Mouse (Mus musculus) cerebellum, postnatal 14 days (tissue): ENCODE measurements around the gene Hsd17b12.

Experiments
- DNase-seq, 2 experiments: peaks; one replicate each; pipeline ENCODE4 v3.0.0; 2021; ENCODE audit warnings: mixed read lengths in 2 of 2

The Hsd17b12 gene

DNA sequence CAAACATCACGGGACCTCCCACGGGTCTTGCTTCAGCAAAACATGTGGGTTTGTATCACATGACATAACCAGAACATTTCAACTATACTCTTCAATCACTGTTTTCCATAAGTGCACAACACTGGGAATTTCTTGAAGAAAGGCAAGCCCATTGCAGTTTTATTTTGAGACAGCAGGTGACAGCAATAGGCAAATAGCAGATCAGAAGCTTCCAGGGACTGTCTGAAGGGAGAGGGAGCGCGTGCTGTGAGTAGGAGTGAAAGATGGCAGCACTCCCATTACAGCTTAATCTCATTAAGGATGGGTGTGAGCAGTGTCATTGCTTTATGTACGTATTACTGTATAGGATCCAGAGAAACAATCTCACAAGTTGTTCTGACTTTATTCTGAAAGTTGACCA is 88.3 kb downstream of the Hsd17b12 start:
- no peak for DNase-seq

DNA sequence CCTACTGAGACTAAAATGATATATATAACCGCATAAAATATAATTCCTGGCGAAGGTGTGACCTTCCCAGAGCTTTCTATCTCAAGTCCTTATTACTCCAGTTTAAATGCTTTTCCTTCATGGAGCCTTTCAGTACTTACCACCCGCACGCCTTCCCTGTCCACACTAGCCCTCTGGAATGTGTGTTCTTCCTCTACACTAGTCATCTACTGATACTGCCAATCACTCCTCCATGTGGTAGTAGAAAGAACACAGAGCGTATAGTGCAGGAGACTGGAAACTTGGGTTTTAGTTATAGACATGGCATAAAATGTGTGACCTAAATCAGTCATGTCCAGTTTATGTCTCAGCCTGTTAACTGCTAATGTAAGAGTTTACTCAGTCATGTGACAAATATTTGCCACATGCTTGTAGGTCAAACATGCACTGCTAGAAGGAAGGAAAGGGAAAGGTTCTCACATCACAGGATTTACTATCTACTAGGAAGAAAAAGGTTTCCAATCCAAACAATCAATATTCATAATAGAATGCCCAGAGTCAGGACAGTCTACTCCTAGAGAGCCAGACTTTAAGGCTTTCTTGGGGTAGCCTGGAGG is 91.1 kb downstream of the Hsd17b12 start:
- no peak for DNase-seq

DNA sequence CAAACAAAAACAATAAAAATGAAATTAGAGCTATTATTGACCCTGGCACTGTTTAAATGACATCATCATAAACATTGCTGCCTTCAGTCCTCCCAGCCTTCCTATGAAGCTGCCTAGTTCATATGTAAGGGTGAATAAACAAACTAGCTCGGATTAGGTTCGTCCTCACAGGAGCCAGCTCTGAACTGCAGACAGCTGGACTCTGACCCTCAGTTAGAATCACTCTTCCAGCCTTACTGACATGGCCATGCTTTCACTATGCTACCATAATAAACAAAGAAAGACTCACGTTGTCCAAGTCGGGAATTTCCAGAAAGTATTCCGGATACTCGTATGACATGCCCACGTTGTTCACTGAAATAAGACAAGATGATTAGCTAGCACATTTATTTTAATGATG is 91.6 kb downstream of the Hsd17b12 start:
- DNase-seq = no peak

DNA sequence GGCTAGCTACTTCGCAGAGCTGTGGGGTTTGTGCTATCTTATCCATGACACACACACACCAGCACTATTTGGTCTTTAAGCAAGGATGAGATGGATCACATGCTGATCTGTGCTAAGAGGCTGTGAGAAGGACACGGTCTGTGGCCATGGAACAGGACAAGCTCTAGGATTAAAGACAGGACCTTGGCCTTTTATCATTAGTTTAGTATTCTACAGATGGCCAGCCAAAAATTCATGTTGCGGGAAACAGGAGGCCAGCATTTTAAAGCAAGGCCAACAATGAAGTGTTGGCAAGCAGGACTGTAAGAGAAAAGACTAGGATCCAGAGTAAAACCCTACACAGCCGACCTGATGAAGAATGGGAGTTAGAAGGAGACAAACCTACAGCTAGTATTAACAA is 95.0 kb downstream of the Hsd17b12 start:
- DNase-seq = no peak

DNA sequence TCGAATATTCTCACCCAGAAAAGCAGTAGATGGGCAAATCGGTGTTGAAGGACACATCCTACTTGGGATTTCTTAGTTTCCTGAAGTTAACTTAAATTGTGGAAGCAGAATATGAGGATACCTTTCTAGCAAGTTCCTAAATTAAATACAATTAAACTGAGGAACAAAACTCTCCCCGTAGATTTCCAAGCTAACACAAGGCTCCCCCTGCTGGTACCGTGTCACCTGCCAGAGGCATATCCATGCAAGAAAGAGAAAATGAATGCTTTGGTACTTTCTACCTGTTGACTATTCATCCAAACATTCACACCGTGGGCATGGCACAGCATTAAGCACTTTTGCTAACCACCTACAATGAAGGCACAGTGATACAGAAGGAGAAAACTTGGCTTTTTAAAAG is 98.3 kb downstream of the Hsd17b12 start:
- peak; percentile 25 to 51 for DNase-seq

DNA sequence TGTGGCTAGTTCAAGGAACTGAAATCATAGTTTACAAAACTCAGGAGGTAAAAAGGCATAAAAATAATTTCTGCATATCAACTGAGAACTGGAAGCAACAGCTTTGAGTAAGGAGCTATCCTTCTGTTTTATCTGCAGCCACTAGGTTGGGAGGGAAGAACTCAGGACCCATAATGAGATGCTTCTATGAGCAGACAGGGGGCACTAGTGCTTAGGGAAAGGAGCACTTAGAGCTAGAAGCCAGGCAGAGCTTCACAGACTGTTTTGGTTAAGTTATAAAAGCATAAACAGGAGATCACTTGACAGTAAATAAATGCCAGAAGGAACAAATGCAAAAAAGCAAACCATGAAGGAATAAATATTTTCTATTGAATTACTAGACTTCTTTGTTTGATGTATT is 103.0 kb downstream of the Hsd17b12 start:
- DNase-seq = peak; percentile 68 to 71

DNA sequence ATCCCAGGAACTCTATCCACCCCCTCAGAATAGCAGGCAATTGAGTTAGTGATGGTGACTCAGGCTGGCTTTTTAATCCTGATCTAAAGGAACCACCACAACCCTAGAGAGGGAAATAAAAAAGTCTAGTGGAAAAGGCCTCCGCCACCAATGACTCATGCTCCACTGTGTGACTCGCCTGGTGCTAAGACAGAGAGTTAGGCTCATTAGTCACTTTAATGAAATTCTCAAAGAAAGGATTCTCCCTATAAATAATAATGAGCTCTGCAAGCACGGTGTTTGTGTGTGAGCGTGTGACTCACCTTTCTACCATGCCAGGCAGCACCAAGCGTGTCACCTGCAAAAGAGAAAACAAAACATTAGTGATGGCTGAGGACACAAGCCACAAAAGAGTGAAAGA is 105.8 kb downstream of the Hsd17b12 start:
- DNase-seq = no peak

DNA sequence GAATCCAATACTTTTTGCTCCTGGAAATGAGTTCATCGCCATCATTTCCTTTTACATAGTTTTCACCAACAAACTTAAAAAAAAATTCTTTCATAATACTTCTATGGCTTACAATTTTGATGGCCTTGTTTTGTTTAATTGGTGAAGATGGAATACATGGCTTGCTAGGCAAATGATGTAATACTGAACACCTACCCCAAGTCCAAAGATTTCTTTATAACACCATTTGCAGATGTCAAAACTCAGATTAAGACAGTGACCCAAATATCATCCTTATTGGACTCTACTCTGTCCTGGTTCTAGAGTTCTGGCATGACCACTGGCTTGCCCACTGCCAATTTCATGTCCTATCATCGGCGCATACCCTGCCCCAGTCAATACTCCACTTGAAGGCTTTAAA is 106.9 kb downstream of the Hsd17b12 start:
- no peak for DNase-seq

DNA sequence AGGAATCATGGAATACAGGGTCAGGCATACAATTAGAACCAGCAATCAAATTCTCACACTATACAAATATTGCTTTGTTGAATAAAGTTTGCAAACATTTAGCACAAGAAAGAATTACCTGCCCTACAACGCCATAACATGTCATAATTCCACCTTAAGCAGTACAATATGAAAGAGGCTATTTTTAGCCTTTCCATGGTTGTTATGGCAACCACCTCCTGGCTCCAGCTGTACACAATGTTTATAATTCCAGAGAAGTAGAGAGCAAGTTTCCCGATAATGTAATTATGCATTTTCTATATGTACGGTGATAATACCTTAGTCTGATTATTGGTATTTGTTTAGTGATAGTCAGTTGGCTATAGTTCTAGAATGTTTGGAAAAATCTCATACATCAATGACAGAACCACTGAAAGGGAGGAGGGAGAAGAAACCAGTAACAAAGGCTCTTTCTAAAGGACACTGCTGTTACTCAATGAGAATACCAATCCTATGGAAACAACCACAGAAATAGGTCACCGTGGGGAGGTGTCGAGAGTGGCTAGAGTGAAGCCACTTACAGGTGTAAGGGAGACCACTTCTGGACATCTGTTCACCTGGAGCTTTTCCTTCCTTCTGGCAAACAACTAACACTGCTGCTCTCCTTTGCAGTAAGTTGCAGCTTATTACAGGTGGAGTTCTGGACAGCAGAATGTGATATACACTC is 108.1 kb downstream of the Hsd17b12 start:
- DNase-seq = no peak

DNA sequence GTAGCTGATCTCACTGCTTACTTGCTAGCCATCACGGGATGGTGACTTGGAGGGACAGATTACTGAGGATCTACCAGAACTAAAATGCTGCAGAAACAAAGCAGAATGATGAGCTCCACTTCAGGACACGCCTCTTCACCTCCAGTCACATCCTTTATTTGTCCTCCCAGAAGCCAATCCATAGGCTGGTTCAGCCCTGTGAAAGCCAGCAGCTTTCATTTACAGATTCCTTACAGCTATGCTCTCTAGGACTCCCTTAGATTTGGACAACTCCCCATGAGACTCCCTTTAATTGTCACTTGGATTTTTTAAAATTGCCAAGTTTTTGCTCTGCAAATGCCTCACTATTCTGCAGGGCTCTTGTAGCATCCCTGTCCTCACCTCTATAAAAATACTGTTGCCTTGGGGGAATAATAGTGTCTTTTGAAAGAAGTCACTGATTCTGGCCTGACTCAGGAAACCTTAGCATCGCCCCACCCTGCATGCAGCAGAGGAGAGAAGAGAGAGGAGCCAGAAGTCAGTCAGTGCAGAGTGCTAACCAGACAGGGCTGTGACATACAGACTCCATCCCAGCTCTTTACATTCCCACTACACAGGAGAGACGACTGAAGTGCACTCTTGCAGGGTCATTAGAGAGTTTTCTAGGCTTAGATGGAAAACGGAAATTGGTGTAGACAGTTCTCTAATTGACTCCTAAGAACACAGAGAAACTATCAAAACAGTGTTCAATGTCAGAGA is 108.9 kb downstream of the Hsd17b12 start:
- no peak for DNase-seq

DNA sequence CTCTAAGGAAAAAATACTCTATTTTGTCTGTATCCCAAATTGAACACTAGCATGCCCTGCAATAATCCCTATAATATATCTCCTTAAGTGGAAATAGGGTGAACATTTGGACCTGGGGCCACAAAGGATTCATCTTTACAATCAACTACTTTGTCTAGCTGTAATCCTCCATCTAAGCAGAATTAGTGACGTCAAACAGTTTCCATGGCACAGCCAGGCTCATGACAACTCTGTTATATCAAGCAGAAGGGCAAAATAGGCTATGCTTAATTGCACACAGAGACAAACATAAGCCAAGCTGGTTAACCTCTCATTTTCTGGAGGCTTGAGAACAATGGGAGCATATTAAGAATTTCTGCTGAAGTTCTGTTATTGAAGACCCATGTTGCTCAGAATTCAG is 109.5 kb downstream of the Hsd17b12 start:
- DNase-seq = no peak

DNA sequence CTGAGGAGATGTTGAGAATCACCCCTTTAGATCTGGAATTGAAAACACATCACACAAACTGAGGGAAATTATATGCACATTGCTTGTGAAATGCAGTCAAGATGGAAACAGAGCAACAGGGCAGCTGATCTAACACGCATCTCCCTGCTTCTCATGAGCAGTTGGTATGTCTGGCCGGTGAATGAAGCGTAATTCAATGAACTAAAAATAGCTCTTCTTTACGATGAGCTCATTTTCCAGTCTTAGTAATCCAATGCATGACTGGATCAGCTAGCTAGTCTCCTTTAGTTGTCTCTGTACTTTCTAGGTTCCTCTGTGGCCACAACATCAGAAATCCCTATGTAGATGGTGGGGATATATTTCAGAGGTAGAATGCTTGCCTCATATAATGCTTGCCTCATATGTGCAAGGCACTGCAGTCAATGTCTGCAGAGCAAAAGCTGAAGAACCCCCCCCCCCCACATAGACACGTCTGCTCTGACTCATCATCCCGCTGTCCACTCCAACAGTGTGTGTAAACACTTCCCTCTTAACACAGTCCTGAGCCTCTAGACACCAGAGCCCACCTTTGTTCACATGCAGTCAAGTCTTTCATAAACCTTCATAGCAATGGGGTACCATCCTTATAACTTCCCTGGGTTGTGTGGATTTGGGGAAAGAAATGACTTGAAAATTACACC is 112.2 kb downstream of the Hsd17b12 start:
- DNase-seq = peak in 1 of 2 experiments; percentile 24

DNA sequence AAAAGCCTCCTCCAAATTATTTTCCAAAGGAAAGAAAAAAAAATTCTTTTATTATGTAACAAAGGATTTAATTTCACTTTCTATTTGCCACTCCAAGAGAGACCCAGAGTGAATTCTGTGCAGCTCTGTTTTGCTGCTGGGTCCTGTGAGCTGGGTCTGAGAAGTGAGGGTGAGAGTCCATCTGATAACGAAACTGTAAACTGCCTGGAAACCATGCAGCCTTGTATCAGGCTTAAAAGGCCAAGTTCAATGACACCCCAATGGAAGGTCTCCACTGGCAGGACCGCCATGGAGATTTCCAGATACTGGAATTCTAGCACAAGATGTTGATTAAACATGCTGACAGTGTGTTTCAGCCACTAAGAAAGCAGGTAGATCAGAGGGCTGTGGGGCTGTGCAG is 113.6 kb downstream of the Hsd17b12 start:
- no peak for DNase-seq

DNA sequence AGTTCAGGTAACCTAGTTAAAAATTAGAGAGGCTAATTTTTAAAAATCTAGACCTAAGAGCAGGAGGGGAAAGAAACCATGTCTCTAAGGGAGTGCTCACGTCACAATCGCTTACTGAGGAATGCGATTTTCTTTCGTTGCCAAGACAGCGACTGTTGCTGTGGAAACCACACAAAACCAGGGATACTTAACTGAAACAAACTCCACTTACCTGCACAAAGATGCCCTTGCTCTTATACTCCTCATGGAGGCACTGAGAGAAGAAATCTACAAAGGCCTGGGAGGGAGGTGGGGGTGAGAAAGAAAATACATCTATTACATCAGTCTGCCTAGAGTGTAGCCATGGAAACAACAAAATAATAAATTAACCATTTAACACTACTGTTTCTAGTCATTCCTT is 114.1 kb downstream of the Hsd17b12 start:
- no peak for DNase-seq

DNA sequence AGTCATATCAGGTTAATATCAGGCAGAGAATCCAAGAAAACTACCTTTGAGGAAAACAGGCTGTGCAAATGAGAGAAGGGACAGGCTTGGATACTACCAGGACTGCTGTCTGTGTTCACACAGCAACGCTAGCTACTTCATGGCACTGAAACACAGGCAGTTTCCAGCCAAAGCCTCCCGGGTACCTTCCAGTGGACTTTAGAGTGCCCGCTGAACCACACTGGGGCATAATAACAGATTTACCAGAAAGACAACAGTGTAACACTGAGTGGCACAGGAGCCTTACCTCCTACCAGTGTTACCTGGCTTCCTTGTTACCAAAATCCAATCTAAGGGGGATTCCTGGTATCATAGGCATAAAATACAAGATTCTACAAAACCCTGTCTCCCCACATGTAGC is 115.3 kb downstream of the Hsd17b12 start:
- DNase-seq = no peak

DNA sequence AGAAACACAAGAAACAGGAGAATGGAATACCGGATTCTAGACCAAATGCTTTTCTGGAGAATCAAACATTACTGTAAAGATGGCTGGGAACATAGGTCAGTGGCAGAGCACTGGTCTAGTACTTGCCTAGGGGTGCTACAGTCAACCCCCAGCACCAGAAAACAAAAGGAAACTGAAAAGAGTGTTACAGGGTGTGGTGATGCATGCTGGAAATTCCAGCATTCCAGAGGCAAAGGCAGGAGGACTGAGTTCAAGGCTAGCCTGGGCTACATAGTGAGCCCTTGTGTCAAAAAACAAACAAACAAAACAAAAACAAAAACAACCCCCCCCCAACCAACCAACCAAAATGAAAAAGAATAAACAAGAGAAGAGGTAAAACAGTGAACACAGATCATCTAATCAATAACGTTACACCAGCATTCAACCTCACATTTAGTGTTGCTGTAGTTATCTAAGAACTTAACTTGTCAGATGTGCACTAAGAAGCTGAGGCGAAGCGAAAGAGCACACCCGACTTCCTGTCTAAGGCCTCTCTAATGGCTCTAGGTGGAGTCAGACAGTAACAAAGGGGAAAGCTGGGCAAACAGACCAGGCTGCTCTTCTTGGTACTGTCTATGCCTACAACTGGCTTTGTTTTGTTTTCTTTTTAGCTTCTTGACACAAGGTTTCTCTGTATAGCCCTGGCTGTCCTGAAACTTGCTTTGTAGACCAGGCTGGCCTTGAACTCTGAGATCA is 117.2 kb downstream of the Hsd17b12 start:
- no peak for DNase-seq

DNA sequence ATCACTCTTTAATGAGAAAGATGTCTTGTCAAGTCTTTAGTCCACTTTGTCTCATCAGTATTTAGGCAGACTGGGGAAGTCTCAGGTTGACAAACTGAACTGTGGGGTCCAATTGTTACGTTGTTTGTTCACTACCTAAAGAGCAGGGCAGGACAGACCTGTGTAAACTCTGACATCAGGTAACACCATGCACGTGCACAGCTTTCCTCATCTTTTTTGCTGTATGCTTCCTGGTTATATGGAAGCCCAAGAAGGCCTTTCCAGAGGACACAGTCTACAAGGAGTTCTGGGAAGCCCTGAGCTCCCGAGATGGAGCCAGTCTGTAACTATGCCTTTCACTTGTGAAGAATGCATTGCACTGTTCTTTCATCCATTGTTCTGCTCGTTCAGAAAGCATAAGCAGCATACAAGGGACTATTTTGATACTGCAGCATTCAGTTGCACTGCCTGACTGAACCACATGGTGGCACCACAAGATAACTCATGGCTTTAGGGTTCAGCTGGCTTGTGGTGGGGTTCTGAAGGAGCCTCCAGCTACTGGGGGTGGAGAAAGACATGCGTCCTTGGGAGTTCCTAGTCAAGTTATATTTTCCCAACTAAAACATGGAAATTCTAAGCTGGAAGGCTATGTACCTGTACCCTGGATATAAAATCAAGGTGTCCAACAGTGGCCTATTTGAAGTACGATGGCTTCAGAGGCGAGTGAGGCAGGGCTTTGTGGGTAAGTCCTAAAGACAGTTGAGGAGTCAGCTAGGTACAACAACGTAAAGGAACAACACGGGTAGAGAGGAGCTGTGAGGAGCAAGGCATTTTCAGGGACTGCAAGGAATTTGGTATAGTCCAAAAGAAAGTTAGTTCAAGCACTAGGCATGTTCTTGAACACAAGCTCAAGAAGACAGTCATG is 122.1 kb downstream of the Hsd17b12 start:
- peak; percentile 89 to 90 for DNase-seq

DNA sequence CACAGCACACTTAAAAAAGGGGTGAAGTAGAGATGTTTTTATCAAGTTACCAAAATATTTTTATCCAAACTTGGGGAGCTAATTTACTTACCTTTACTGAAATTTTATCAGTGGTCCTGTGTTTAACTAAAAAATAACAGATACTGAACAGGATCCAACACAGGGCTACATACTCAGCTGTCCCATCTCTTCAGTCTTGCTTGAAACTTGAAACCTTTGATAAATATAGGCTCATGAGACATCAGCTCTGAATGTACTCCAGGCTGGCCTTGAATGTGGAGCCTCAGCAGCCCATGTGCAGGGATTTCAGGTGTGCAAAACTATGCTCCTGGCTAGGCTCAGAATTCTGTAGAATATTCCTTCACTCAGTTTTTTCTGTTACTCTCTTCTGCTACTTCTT is 127.2 kb downstream of the Hsd17b12 start:
- no peak for DNase-seq

DNA sequence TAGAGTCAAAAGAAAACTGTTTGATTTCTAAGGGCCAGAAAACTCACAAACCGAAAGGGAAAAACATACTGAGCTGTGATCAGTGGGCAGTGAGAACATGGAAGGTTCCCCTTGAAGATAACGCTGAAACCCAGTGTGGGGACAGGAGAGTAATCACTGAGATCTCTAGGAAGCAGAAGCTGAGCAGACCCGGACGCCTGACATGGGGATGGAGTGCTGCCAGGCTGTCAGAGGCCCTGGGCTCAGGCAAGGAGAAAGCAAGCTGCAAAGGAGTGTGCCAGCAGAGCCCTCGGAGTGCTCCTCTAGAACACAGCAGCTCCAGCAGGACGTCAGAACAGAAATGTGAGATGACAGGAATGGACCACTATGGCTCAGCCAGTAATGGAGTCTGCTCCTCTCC is 133.1 kb downstream of the Hsd17b12 start:
- DNase-seq = no peak

DNA sequence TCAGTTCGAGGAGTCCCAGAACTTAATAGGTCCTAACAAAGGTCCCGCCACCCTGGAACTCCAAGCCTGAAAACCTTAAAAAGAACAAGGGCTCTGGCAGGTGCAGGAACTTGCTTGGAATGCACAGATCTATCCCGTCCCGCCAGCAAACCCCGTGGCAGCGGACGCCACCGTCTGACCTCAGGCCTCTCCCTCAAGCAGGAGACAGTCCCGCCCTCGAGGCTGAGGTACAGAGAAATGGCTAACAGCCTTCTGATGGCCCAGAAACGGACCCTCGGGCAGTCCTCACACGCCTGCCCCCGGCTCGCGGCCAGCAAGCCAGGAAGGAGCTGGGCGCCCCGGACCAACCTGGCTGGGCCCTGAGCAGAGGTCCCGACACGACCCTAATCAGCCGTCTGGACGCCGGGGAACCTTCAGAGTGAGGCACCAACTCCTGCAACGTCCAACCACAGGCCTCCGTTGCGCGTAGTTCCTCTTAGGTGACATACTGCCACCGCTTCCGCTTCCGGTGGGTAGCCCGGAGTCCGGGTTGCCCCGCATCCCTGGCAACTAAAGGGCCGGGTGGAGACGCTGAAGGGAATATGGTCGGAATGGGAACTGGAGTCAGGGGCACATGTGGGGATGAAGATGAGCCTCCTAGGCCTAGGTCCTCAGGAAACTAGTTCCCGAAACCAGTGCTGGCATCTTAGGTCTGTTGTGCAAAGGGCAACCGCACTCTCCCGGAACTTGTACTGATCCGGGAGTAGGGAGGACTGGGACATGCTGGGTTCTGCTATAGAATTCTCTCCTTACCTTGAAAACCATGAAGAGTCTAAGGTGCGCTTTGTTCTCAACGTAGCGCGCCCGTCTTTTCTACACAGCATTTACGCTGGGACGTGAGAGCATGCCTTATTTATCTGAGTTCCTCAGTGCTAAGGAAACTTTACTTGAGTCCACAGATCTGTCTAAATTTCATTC is 147.2 kb downstream of the Hsd17b12 start, which contains the start of gene Alkbh3:
Gene Alkbh3, minus strand, starts transcription at position 473 of the 957 bp plus-strand sequence.
- peak; percentile 97 to 98 for DNase-seq
